Mouse (Mus musculus) lung, embryonic 14.5 days (tissue): ENCODE data around the gene Tm9sf4. TPM values are rescaled to one million over a fixed set of nuclear protein-coding genes. Genes with fewer than 3 reads are reported as not detected.

Source experiments
- ATAC-seq: fragments of 200-750 bp; cut with Nextera tagmentation; 2 replicates; pipeline ENCODE4 v1.8.0; 2017; ENCODE audit warnings: mild to moderate bottlenecking, moderate TSS enrichment, moderate library complexity; ENCODE audit not compliant: insufficient read depth
- DNase-seq: peaks from one replicate; pipeline ENCODE4 v3.0.0-alpha.2; 2015
- H3K27ac ChIP-seq: fragments of 300-500 bp; sonication (generic); 2 replicates; pipeline ENCODE4 v1.5.1; 2014; ENCODE audit warnings: low read depth, mild to moderate bottlenecking, moderate library complexity
- H3K27me3 ChIP-seq: fragments of 300-500 bp; sonication (generic); 2 replicates; pipeline ENCODE4 v1.6.1; 2014; ENCODE audit warnings: low read length, control low read depth; ENCODE audit not compliant: insufficient read depth
- H3K36me3 ChIP-seq: fragments of 300-500 bp; sonication (generic); 2 replicates; pipeline ENCODE4 v1.6.1; 2014; ENCODE audit warnings: control low read depth; ENCODE audit not compliant: insufficient read depth
- H3K4me1 ChIP-seq: fragments of 300-500 bp; sonication (generic); 2 replicates; pipeline ENCODE4 v1.6.1; 2014; ENCODE audit warnings: antibody characterized with exemption, control low read depth; ENCODE audit not compliant: insufficient read depth
- H3K4me2 ChIP-seq: fragments of 300-500 bp; sonication (generic); 2 replicates; pipeline ENCODE4 v1.6.1; 2014; ENCODE audit warnings: mild to moderate bottlenecking
- H3K4me3 ChIP-seq: fragments of 300-500 bp; sonication (generic); 2 replicates; pipeline ENCODE4 v1.5.1; 2014; ENCODE audit warnings: low read depth, low read length
- H3K9ac ChIP-seq: fragments of 300-500 bp; sonication (generic); 2 replicates; pipeline ENCODE4 v1.6.1; 2014
- H3K9me3 ChIP-seq: fragments of 300-500 bp; sonication (generic); 2 replicates; pipeline ENCODE4 v1.6.1; 2016; ENCODE audit warnings: low read depth, low read length, control low read depth
- CTCF ChIP-seq: IDR thresholded peaks from 2 replicates; pipeline ENCODE4 v1.5.1; 2016; ENCODE audit warnings: antibody characterized with exemption, low read depth
- WGBS: fragments of 180-500 bp; shearing (Covaris S2); extraction: QIAGEN DNeasy Blood & Tissue Kit; methylation state at CpG from one replicate; pipeline ENCODE4 v1.1.7; 2014; 5-methylcytosine and 5-hydroxymethylcytosine counted together
- polyA plus RNA-seq: library from polyadenylated mRNA; unstranded; fragments of >200 nt; fragmentation: Nextera tagmentation; extraction: Ambion mirVana; gene quantifications from 2 replicates; pipeline ENCODE4 v1.2.1, GENCODE M21; 2014

Tm9sf4 gene
- polyA plus RNA-seq, 1 experiment from 2014 or later: 90.9 TPM

DNA sequence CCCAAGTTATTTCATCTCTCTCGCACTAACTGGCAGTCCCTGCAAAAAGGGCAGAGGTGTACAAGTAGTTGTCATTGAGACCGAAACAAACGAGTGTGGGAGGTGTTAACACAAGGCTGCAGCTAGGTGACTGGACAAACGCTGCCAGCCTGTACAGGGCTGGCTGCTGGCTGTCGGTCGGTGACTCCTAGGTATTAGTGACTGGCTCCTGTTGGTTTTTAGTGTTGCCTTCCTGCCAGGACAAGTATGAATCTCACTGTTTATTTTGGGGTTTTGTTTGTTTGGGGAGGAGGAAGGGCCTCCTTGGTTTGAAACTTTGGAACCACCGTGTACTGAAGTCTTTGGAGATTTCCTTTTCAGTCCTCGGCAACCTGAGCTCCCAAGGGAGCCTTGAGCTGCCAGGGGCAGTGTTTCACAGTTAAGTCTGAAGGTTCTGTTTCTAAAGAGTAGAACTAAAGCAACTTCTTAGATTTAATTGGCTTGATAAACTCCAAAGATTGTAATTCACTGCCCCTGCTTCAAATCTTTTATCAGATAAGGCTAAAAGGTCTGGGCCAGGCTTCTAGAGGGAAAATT is 15.0 kb downstream of the Tm9sf4 start:
- H3K9ac ChIP-seq: no peak overlapping the region
- no peak overlapping the region for H3K4me2 ChIP-seq
- no peak for TF ChIP-seq CTCF
- H3K27ac ChIP-seq: no peak overlapping the region
- H3K4me1 ChIP-seq: no peaks in the 10 kb centered on the region
- H3K36me3 ChIP-seq: peaks cover 29% of the 10 kb centered on the region; the same call in 1 of the 2 replicates
- ATAC-seq: no peak
- H3K27me3 ChIP-seq: no peaks in the 10 kb centered on the region
- 57% methylated on average over 8 of the region's 8 CpGs for whole genome bisulfite sequencing
- H3K9me3 ChIP-seq: no peaks in the 10 kb centered on the region
- H3K4me3 ChIP-seq: no peak overlapping the region
- no peak for DNase-seq

DNA sequence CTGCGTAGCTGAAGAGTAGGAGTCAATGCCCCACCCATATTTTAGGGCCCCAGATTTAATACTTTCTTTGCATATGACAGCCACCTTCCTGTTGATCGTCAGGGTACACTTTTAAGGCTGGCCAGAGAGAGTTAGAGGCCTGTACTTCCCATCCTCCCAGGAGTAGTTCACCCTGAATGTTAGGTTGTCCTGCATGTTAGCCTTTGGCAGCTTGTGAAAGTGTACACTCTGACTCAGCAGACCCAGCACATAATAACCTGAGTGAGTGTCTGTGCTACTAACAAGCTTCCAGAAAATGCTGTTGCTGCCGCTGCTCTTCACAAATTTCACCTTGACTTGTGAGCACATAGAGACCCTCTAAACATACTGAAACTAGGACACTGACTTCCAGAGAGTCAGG is 16.1 kb downstream of the Tm9sf4 start:
- Histone ChIP-seq H3K4me2 (no peak overlapping the region), H3K27me3 (no peaks in the 10 kb centered on the region), H3K4me1 (no peaks in the 10 kb centered on the region), H3K27ac (no peak overlapping the region), H3K36me3 (peaks cover 36% of the 10 kb centered on the region), H3K4me3 (no peak overlapping the region), H3K9me3 (no peaks in the 10 kb centered on the region), H3K9ac (no peak overlapping the region)
- DNase-seq (no peak), ATAC-seq (no peak)
- TF ChIP-seq CTCF: no peak
- WGBS: 83% methylated on average over 3 of the region's 3 CpGs

DNA sequence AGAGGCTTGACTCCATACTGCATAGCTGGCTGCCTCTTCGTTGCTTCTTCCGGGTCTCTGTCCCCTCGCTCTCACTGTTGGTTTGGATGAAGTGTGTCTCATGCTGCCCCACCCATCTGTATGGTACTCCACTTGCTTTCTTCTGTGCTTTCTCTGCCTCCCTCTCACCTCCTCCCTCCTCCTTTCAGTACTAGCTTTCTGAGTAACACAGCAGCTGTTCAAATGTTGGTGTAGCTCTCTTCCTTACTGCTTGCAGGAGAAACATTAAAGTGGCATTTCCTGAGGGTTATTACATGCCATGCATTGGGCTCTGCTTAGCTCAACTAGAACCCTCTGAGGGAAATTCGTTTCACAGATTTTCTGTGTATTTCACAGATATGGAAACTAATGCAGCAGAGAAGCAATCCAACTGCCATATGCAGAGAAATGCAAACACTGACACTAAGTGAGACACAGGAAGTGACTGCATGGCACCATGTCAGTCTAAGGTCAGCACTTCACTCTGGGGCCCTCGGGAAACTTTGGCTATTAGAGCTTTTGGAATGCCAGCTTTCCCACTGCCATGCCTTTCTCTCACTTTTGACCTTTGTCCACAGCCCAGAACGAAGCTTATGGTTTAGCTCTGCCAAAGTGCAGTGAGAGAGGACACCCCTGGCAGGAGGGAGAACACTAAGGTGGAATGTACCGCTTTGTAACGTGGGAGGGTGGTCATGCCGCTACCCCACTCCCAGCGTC is 18.2 kb downstream of the Tm9sf4 start:
- H3K4me3 ChIP-seq: no peak overlapping the region
- ATAC-seq (no peak), DNase-seq (no peak)
- no peaks in the 10 kb centered on the region for H3K4me1 ChIP-seq
- peaks cover 57% of the 10 kb centered on the region for H3K36me3 ChIP-seq
- no peak overlapping the region for H3K9ac ChIP-seq
- H3K27me3 ChIP-seq: no peaks in the 10 kb centered on the region
- H3K9me3 ChIP-seq: no peaks in the 10 kb centered on the region
- H3K4me2 ChIP-seq: no peak overlapping the region
- WGBS: 75% methylated on average over 10 of the region's 10 CpGs
- H3K27ac ChIP-seq: no peak overlapping the region
- no peak for TF ChIP-seq CTCF

DNA sequence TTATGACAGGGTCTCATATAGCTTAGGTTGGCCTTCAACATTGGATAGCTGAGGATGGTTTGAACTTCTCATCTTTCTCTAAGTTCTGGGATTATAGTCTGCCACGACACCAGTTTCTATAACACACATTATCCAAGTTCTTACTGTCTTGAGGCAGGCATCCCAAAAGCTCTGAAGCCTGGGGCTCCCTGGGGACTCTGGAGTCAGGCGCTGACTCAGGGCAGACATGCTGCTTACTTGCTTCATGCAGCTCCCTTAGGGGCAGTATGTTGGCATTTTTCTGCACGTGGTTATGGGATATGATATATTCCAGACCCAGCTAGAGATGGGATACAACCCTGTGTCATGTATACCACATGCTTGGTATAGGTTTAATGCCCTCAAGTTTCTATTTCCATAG is 18.9 kb downstream of the Tm9sf4 start:
- no peak for TF ChIP-seq CTCF
- Histone ChIP-seq H3K4me2 (no peak overlapping the region), H3K9me3 (no peaks in the 10 kb centered on the region), H3K4me3 (no peak overlapping the region), H3K9ac (no peak overlapping the region), H3K36me3 (peaks cover 63% of the 10 kb centered on the region), H3K4me1 (no peaks in the 10 kb centered on the region), H3K27ac (no peak overlapping the region), H3K27me3 (no peaks in the 10 kb centered on the region)
- 85% methylated on average over 3 of the region's 3 CpGs for WGBS
- no peak for ATAC-seq
- DNase-seq: no peak

DNA sequence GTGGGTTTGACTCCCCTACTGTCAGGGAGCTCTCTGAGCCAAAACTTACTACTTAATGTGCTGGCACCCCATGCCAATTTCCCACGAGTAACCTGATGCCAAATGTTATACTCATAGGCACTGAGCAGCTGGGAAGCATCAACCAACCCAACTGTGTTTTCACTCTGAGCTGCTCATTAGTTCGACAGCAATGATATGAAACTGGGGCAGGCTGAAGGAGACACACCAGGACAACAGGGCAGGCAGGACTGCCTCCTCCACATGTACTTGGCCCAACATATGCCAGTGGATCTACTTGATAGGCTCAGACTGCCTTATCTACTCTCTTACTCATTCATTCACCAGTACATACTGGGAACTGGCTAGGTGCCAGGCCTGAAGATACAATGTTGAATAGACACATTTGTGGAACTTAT is 25.1 kb downstream of the Tm9sf4 start:
- no peak overlapping the region for H3K27ac ChIP-seq
- no peak; the same call in 1 of the 2 replicates for ATAC-seq
- H3K36me3 ChIP-seq: peaks cover 94% of the 10 kb centered on the region
- TF ChIP-seq CTCF: no peak
- H3K4me3 ChIP-seq: no peak overlapping the region
- no peak overlapping the region for H3K9ac ChIP-seq
- H3K9me3 ChIP-seq: no peaks in the 10 kb centered on the region
- DNase-seq: peak; percentile 43
- H3K27me3 ChIP-seq: no peaks in the 10 kb centered on the region
- H3K4me1 ChIP-seq: no peaks in the 10 kb centered on the region
- 48% methylated on average over 2 of the region's 2 CpGs for WGBS
- H3K4me2 ChIP-seq: no peak overlapping the region

DNA sequence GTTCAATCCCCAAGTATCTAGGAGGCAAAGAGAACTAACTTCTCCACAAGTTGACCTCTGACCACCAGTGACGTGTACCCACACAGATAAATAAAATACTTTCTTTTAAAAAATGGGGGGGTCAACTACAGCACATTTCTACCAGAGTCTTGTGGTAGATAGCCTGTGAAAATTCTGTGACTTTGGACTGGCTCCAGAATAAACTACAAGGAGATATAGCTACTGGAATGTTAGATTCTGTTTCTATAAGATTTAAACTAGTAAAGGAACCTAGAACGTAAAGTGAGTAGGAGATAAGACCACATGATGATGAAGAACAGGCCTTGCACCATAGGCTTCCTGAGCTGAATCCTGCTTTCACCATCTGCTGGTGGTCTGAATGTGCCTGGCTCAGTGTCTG is 26.7 kb downstream of the Tm9sf4 start:
- H3K27ac ChIP-seq: no peak overlapping the region
- no peaks in the 10 kb centered on the region for H3K4me1 ChIP-seq
- WGBS: 79% methylated on average over 2 of the region's 2 CpGs
- no peak overlapping the region for H3K4me2 ChIP-seq
- ATAC-seq (no peak), DNase-seq (no peak)
- no peaks in the 10 kb centered on the region for H3K27me3 ChIP-seq
- no peaks in the 10 kb centered on the region for H3K9me3 ChIP-seq
- peaks cover 98% of the 10 kb centered on the region for H3K36me3 ChIP-seq
- TF ChIP-seq CTCF: no peak
- H3K4me3 ChIP-seq: no peak overlapping the region
- H3K9ac ChIP-seq: no peak overlapping the region

DNA sequence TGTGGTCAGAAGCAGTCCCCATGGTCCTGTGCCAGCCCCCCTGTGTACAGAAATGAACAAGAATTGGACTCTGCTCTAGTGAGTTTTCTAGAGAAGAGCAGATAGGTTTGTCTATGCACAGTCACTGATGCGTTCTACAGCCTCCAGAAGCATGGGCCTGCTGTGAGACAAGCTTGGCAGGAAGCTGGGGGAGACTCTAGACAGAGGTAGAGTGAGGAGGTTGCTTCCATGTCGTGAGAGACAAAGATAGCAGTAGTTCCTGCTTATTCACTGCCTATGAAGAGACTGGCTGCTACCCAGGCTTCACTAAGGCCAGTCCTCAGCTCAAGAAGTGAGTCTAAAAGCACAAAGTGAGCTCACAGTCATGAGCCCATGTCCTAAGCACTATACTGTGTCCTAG is 30.1 kb downstream of the Tm9sf4 start:
- Histone ChIP-seq H3K9me3 (no peaks in the 10 kb centered on the region), H3K27ac (no peak overlapping the region), H3K4me1 (no peaks in the 10 kb centered on the region), H3K4me3 (no peak overlapping the region), H3K4me2 (no peak overlapping the region), H3K9ac (no peak overlapping the region), H3K36me3 (peaks cover 94% of the 10 kb centered on the region), H3K27me3 (no peaks in the 10 kb centered on the region)
- DNase-seq (no peak), ATAC-seq (no peak)
- TF ChIP-seq CTCF: no peak
- WGBS: 87% methylated on average over 2 of the region's 2 CpGs
